Mouse (Mus musculus) intestine, embryonic 14.5 days (tissue): Measurements from ENCODE around the gene Slc6a19. TPM values are rescaled to one million over a fixed set of nuclear protein-coding genes. Genes with fewer than 3 reads are reported as not detected.

ENCODE experiments used
- ATAC-seq: fragments of 200-750 bp; cut with Nextera tagmentation; replicated peaks from 2 replicates; pipeline ENCODE4 v1.8.0; 2017; ENCODE audit warnings: low read depth, moderate number of reproducible peaks, moderate TSS enrichment, moderate library complexity; ENCODE audit not compliant: low FRiP score, low TSS enrichment
- DNase-seq: peaks from one replicate; pipeline ENCODE4 v3.0.0-alpha.2; 2018; ENCODE audit warnings: low spot score
- H3K27ac ChIP-seq: fragments of 300-500 bp; sonication (generic); 2 replicates; pipeline ENCODE4 v1.5.1; 2014; ENCODE audit warnings: low read depth, mild to moderate bottlenecking, control low read depth
- H3K27me3 ChIP-seq: fragments of 300-500 bp; sonication (generic); replicated peaks from 2 replicates; pipeline ENCODE4 v1.6.1; 2014; ENCODE audit warnings: low read length, control low read depth; ENCODE audit not compliant: control insufficient read depth, insufficient read depth
- H3K36me3 ChIP-seq: fragments of 300-500 bp; sonication (generic); 2 replicates; pipeline ENCODE4 v1.6.1; 2014; ENCODE audit warnings: low read length, control low read depth; ENCODE audit not compliant: control insufficient read depth, insufficient read depth
- H3K4me1 ChIP-seq: fragments of 300-500 bp; sonication (generic); replicated peaks from 2 replicates; pipeline ENCODE4 v1.6.1; 2014; ENCODE audit warnings: low read length, control low read depth, mixed read lengths; ENCODE audit not compliant: control insufficient read depth, insufficient read depth
- H3K4me2 ChIP-seq: fragments of 300-500 bp; sonication (generic); 2 replicates; pipeline ENCODE4 v1.6.1; 2014; ENCODE audit warnings: low read length
- H3K4me3 ChIP-seq: fragments of 300-500 bp; sonication (generic); 2 replicates; pipeline ENCODE4 v1.5.1; 2014; ENCODE audit warnings: low read depth, low read length, control low read depth, mixed read lengths
- H3K9ac ChIP-seq: fragments of 300-500 bp; sonication (generic); 2 replicates; pipeline ENCODE4 v1.6.1; 2014; ENCODE audit warnings: mild to moderate bottlenecking, low read length
- H3K9me3 ChIP-seq: fragments of 300-500 bp; sonication (generic); 2 replicates; pipeline ENCODE4 v1.6.1; 2016; ENCODE audit warnings: low read length, control low read depth; ENCODE audit not compliant: control insufficient read depth
- WGBS: fragments of 180-500 bp; shearing (Covaris S2); extraction: QIAGEN DNeasy Blood & Tissue Kit; methylation state at CpG from one replicate; pipeline ENCODE4 v1.1.7; 2014; 5-methylcytosine and 5-hydroxymethylcytosine counted together
- polyA plus RNA-seq: library from polyadenylated mRNA; unstranded; fragments of >200 nt; fragmentation: Nextera tagmentation; extraction: Ambion mirVana; gene quantifications from 2 replicates; pipeline ENCODE4 v1.2.1, GENCODE M21; 2014

Gene Slc6a19
- polyA plus RNA-seq, 1 experiment from 2014 or later = 0.28 TPM

- no peak within 1 kb of the TSS for H3K4me2 ChIP-seq
- DNase-seq = no peak
- no peak within 1 kb of the TSS for H3K27ac ChIP-seq
- no peaks in the 10 kb centered on the region for H3K4me1 ChIP-seq
- no peak for ATAC-seq
- H3K27me3 ChIP-seq = no peaks in the 10 kb centered on the region
- no peaks in the 10 kb centered on the region for H3K36me3 ChIP-seq
- 82% methylated on average over 3 of the region's 3 CpGs for WGBS
- H3K9ac ChIP-seq = no peak within 1 kb of the TSS
- no peaks in the 10 kb centered on the region for H3K9me3 ChIP-seq
- H3K4me3 ChIP-seq = no peak within 1 kb of the TSS
Observed at GRCm38 (mm10) chr13:73677853-73678252, 26.8 kb downstream of the Slc6a19 start, which contains the start of gene Slc6a18. TSS of gene Slc6a18 (minus strand) at chr13:73678023.

GRCm38 (mm10) chr13:73675161-73675560 lies 29.5 kb downstream of the Slc6a19 start:
- no peaks in the 10 kb centered on the region for H3K27me3 ChIP-seq
- ATAC-seq (no peak), DNase-seq (no peak)
- H3K4me2 ChIP-seq = no peak overlapping the region
- H3K36me3 ChIP-seq = no peaks in the 10 kb centered on the region
- H3K27ac ChIP-seq = no peak overlapping the region
- H3K9me3 ChIP-seq = no peaks in the 10 kb centered on the region
- no peak overlapping the region for H3K4me3 ChIP-seq
- H3K9ac ChIP-seq = no peak overlapping the region
- H3K4me1 ChIP-seq = no peaks in the 10 kb centered on the region
- WGBS = 91% methylated on average over 7 of the region's 7 CpGs

GRCm38 (mm10) chr13:73660163-73660695 lies 44.4 kb downstream of the Slc6a19 start:
- H3K9ac ChIP-seq = no peak overlapping the region
- no peaks in the 10 kb centered on the region for H3K9me3 ChIP-seq
- H3K36me3 ChIP-seq = no peaks in the 10 kb centered on the region
- no peak overlapping the region for H3K4me2 ChIP-seq
- WGBS = 72% methylated on average over 2 of the region's 2 CpGs
- no peaks in the 10 kb centered on the region for H3K27me3 ChIP-seq
- H3K4me1 ChIP-seq = no peaks in the 10 kb centered on the region
- DNase-seq (no peak), ATAC-seq (no peak)
- no peak overlapping the region for H3K27ac ChIP-seq
- no peak overlapping the region for H3K4me3 ChIP-seq

GRCm38 (mm10) chr13:73658953-73659352 lies 45.7 kb downstream of the Slc6a19 start:
- Histone ChIP-seq H3K27me3 (no peaks in the 10 kb centered on the region), H3K4me2 (no peak overlapping the region), H3K9me3 (no peaks in the 10 kb centered on the region), H3K36me3 (no peaks in the 10 kb centered on the region), H3K4me3 (no peak overlapping the region), H3K9ac (no peak overlapping the region), H3K27ac (no peak overlapping the region), H3K4me1 (no peaks in the 10 kb centered on the region)
- no peak for ATAC-seq
- 40% methylated on average over 2 of the region's 2 CpGs for WGBS
- DNase-seq = no peak

- 76% methylated on average over 3 of the region's 3 CpGs for WGBS
- no peaks in the 10 kb centered on the region for H3K4me1 ChIP-seq
- H3K9ac ChIP-seq = no peak overlapping the region
- DNase-seq = no peak
- no peaks in the 10 kb centered on the region for H3K9me3 ChIP-seq
- H3K27ac ChIP-seq = no peak overlapping the region
- ATAC-seq = no peak
- no peak overlapping the region for H3K4me2 ChIP-seq
- no peaks in the 10 kb centered on the region for H3K36me3 ChIP-seq
- H3K4me3 ChIP-seq = no peak overlapping the region
- no peaks in the 10 kb centered on the region for H3K27me3 ChIP-seq
Observed at GRCm38 (mm10) chr13:73654976-73655375, 49.7 kb downstream of the Slc6a19 start.

GRCm38 (mm10) chr13:73653266-73653665 lies 51.4 kb downstream of the Slc6a19 start:
- DNase-seq = no peak
- no peak overlapping the region for H3K4me2 ChIP-seq
- no peaks in the 10 kb centered on the region for H3K4me1 ChIP-seq
- ATAC-seq = no peak
- no peaks in the 10 kb centered on the region for H3K9me3 ChIP-seq
- H3K27ac ChIP-seq = no peak overlapping the region
- H3K4me3 ChIP-seq = no peak overlapping the region
- no peak overlapping the region for H3K9ac ChIP-seq
- no peaks in the 10 kb centered on the region for H3K27me3 ChIP-seq
- H3K36me3 ChIP-seq = peaks cover 8% of the 10 kb centered on the region; the same call in 1 of the 2 replicates
- WGBS = 87% methylated on average over 3 of the region's 3 CpGs

GRCm38 (mm10) chr13:73646397-73647087 lies 58.1 kb downstream of the Slc6a19 start:
- 0 out of 2 replicates have a peak, but pooled peaks have one; percentile 80 for ATAC-seq

GRCm38 (mm10) chr13:73641296-73641695 lies 63.4 kb downstream of the Slc6a19 start:
- no peak overlapping the region for H3K9ac ChIP-seq
- no peaks in the 10 kb centered on the region for H3K27me3 ChIP-seq
- no peak overlapping the region for H3K4me3 ChIP-seq
- H3K9me3 ChIP-seq = no peaks in the 10 kb centered on the region
- WGBS = 78% methylated on average over 4 of the region's 4 CpGs
- ATAC-seq (no peak), DNase-seq (no peak)
- no peak overlapping the region for H3K4me2 ChIP-seq
- H3K36me3 ChIP-seq = peaks cover 14% of the 10 kb centered on the region; the same call in 1 of the 2 replicates
- no peak overlapping the region for H3K27ac ChIP-seq
- no peaks in the 10 kb centered on the region for H3K4me1 ChIP-seq

More at GRCm38 (mm10) chr13:73646397-73647087, 58.1 kb downstream of the Slc6a19 start:
- Histone ChIP-seq H3K36me3 (peaks cover 15% of the 10 kb centered on the region; the same call in 1 of the 2 replicates), H3K27me3 (no peaks in the 10 kb centered on the region), H3K27ac (no peak overlapping the region), H3K4me2 (no peak overlapping the region), H3K9me3 (no peaks in the 10 kb centered on the region), H3K4me3 (no peak overlapping the region), H3K9ac (no peak overlapping the region), H3K4me1 (no peaks in the 10 kb centered on the region)
- peak; percentile 62 for DNase-seq
- 41% methylated on average over 6 of the region's 6 CpGs for WGBS

GRCm38 (mm10) chr13:73637826-73638225 lies 66.8 kb downstream of the Slc6a19 start:
- ATAC-seq (no peak), DNase-seq (no peak)
- Histone ChIP-seq H3K9me3 (no peaks in the 10 kb centered on the region), H3K27ac (no peak overlapping the region), H3K9ac (no peak overlapping the region), H3K4me3 (no peak overlapping the region), H3K4me2 (no peak overlapping the region), H3K27me3 (no peaks in the 10 kb centered on the region), H3K36me3 (peaks cover 27% of the 10 kb centered on the region), H3K4me1 (no peaks in the 10 kb centered on the region)
- WGBS = 75% methylated on average over 5 of the region's 6 CpGs
